Mouse (Mus musculus): Measurements from ENCODE around the gene Dhrs7b.

DNA sequence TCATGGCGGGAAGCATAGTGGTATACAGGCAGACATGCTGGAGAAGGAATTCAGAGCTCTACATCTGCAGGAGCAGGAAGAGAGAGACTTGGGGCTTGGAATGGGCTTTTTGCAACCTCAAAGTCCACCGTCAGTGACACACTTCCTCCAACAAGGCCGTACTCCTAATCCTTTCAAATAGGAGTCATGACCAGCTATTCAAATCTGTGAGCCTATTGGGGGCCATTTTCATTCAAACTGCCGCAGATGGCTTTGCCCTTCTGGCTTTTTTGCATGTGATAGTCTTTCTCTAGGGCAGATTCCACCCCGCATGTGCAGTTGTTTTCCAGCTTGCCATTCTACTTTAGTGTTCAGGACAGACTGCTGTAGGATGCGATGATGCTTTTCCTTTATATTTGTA lies 6.5 kb downstream of the Dhrs7b start:
- TF ChIP-seq TAL1 (IDR thresholded peaks at IDR 0.05; ENCODE audit: low read length) (no peak), GATA1 (IDR thresholded peaks at IDR 0.05; ENCODE audit: low read length) (no peak)
